Mouse (Mus musculus): ENCODE data around the gene Galnt14.

- TF ChIP-seq CTCF (IDR thresholded peaks at IDR 0.05; ENCODE audit: low read depth, low read length) (no peak), POLR2A (IDR thresholded peaks at IDR 0.05; ENCODE audit: insufficient read depth, low read length) (no peak), EP300 (IDR thresholded peaks at IDR 0.05; ENCODE audit: insufficient read depth, low read depth, low read length) (no peak)
Observed at GRCm38 (mm10) chr17:73599923-73600322, 110.3 kb downstream of the Galnt14 start.
